Mouse (Mus musculus): ENCODE measurements around the gene Gpr50.

Gene Gpr50

GRCm38 (mm10) chrX:71663374-71663773 is at the start of gene Gpr50:
Gpr50 (plus strand) TSS chrX:71663667.
- no peak for DNase-seq

DNA sequence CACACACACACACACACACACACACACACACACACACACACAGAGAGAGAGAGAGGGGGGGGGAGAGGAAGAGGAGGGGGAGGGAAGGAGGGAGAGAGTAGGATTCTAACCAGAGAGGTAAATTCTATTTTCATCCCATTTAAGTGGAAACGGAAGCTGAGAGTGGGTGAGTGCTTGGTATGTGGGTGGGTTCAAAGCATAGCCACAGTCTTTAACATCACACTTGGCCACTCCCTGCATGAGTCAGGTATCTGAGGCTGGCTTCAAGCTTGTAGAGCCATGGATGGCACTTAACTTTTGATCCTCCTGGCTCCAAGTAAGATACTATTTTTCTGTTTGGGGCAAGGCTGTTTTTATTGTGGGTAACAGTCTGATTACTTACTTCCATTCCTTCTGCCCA is 41.2 kb upstream of the Gpr50 start:
- no peak for DNase-seq

DNA sequence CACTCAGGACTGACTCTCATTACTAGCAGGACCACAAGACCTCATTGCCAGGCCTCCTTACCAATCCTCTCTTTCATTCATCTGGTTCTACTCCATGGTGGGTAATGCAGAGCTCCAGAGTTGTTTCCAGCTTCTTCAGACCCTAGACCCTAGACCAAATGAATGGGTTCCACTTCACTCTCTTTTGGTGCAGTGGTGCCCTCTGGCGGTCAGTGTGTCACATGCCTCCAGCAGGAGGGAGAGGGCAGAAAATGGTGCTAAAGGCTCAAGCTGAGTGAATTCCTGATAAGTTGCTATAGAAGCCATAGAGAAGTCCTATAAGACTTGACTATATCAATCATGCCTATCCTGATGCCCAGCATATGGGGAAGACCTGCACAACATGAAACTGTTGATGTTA is 39.6 kb upstream of the Gpr50 start:
- DNase-seq = peak; percentile 27

- DNase-seq = peak; percentile 45
Measured at GRCm38 (mm10) chrX:71628306-71628705, 35.2 kb upstream of the Gpr50 start.

- DNase-seq = peak; percentile 11
Measured at GRCm38 (mm10) chrX:71630709-71631108, 32.8 kb upstream of the Gpr50 start.

- no peak for DNase-seq
Measured at GRCm38 (mm10) chrX:71631130-71631529, 32.3 kb upstream of the Gpr50 start.

DNA sequence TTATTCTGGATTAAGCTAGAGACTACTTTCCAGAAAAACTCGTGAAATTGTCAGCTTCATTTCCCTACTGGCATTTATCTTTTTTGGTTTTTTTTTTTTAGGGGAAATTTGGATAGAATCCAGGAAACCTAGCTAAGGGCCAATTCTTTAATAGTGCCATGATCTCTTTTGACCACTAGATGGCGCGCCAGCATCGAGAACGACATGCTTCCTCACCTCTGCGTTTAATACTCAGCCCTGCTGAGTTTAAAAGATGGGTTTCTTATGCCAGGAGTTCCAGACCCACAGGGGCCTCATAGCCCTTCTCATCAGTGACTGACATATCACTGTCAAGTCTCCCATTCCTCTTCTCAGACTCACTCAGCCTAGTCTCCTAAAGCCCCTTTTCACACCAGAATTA is 15.5 kb upstream of the Gpr50 start:
- DNase-seq = peak; percentile 65

- no peak for DNase-seq
Measured at GRCm38 (mm10) chrX:71648434-71648833, 15.0 kb upstream of the Gpr50 start.

GRCm38 (mm10) chrX:71648848-71649454 is 14.5 kb upstream of the Gpr50 start:
- peak; percentile 77 for DNase-seq

DNA sequence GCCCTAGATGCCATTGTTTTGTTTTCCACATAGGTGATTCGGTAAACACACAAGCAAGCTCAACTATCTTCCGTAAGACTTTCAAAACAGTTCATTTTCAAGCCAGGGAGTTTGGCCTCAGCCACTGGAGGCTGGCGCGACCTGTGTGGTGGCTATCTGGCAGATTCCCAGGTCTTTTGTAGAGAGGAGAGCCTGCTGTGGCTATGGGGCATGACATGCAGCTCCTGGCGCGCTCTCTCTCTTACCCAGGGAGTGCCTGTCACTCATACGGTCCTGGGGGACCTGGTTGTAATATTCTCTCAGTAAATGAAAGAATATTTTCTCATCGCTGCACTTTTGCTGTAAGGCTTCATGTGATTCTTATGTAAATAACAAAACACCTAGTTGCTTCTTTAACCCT is 13.5 kb upstream of the Gpr50 start:
- DNase-seq = no peak

GRCm38 (mm10) chrX:71661794-71662193 is 1.7 kb upstream of the Gpr50 start:
- no peak for DNase-seq

- no peak for DNase-seq
Measured at GRCm38 (mm10) chrX:71663871-71664687, 612 bp downstream of the Gpr50 start.

- DNase-seq = no peak
Measured at GRCm38 (mm10) chrX:71664688-71665026, 1.2 kb downstream of the Gpr50 start.

DNA sequence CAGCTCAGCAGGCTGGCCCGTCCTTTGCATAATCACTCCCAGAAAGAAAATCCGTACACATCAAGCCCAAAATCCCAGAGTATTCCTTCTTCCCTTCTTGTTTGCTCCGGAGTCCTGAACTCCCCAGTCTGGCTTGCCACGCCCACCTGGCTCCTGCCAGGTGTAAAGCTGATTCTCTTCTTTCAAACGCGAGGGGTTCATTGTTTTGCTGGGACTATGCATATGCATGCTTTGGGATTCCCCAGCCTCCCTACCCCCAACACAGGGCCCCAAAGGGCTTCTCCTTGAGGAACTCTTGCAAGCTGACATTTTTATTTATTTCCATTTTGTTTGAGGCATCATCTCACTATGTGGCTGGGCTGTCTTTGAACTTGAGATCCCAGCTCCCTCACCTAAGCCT is 6.8 kb downstream of the Gpr50 start:
- no peak for DNase-seq

DNA sequence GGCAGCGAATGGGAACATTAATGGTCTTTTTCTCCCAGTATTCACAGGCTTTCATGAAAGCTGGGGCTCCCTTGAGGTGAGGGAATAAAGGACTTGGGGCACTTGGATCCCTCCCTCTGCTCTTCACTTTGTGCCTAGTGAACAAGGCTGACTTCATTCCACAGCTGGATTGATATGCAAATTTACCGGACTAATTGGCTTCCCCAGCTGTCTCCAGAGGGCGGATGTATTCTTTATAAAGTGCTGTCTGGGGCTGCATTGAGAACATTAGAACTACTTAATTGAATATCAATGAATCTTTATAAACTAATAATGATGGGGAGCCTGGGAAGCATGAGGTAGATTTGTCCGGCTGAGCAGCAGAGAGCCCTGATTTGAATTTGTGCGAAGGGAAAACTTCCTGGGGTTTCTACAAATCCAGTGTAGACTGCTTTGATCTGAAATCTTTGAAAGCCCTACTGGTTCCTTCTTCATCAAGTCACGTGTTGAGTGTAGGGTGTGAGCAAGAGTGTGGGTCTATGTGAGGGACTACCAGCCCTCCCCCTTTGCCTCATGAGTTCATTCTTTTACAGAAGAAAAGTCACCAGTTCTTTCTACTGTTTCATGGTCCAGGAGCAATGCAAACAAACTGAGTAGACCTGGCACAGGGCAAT is 37.5 kb downstream of the Gpr50 start:
- DNase-seq = no peak
